Mouse (Mus musculus) hindbrain, embryonic 10.5 days (tissue): ENCODE measurements around the gene Abl1. TPM values are rescaled to one million over a fixed set of nuclear protein-coding genes. Genes with fewer than 3 reads are reported as not detected.

Experiments used
- DNase-seq: peaks from one replicate; pipeline ENCODE4 v3.0.0-alpha.2; 2017; ENCODE audit warnings: low spot score
- H3K27ac ChIP-seq: fragments of 300-500 bp; sonication (generic); 2 replicates; pipeline ENCODE4 v1.5.1; 2016; ENCODE audit warnings: mild to moderate bottlenecking, moderate library complexity
- H3K27me3 ChIP-seq: fragments of 300-500 bp; sonication (generic); 2 replicates; pipeline ENCODE4 v1.6.1; 2016; ENCODE audit warnings: mild to moderate bottlenecking; ENCODE audit not compliant: poor library complexity, insufficient read depth, severe bottlenecking
- H3K36me3 ChIP-seq: fragments of 300-500 bp; sonication (generic); 2 replicates; pipeline ENCODE4 v1.6.1; 2016; ENCODE audit warnings: mild to moderate bottlenecking, moderate library complexity
- H3K4me1 ChIP-seq: fragments of 300-500 bp; sonication (generic); replicated peaks from 2 replicates; pipeline ENCODE4 v1.6.1; 2016; ENCODE audit warnings: mild to moderate bottlenecking
- H3K4me3 ChIP-seq: fragments of 300-500 bp; sonication (generic); 2 replicates; pipeline ENCODE4 v1.5.1; 2016; ENCODE audit warnings: mild to moderate bottlenecking, moderate library complexity
- H3K9me3 ChIP-seq: fragments of 300-500 bp; sonication (generic); 2 replicates; pipeline ENCODE4 v1.6.1; 2016; ENCODE audit warnings: mild to moderate bottlenecking, moderate library complexity
- WGBS: fragments of 180-500 bp; shearing (Covaris S2); methylation state at CpG from one replicate; pipeline ENCODE4 v1.1.7; 2016; 5-methylcytosine and 5-hydroxymethylcytosine counted together
- polyA plus RNA-seq: library from polyadenylated mRNA; unstranded; fragments of >200 nt; fragmentation: Nextera tagmentation; extraction: Ambion mirVana; gene quantifications from 2 replicates; pipeline ENCODE4 v1.2.1, GENCODE M21; 2016

Abl1 gene
- 43.9 and 47.5 TPM in 2 replicates for polyA plus RNA-seq

- H3K9me3 ChIP-seq, result no peaks in the 10 kb centered on the region
- peak within 1 kb of the TSS; percentile 98 for H3K27ac ChIP-seq
- DNase-seq, result peak; percentile 96
- peak within 1 kb of the TSS; percentile 95 for H3K4me3 ChIP-seq
- peaks cover 17% of the 10 kb centered on the region for H3K36me3 ChIP-seq
- under 1% methylated on average over 64 of the region's 64 CpGs for WGBS
- H3K27me3 ChIP-seq, result no peaks in the 10 kb centered on the region
- peaks cover 47% of the 10 kb centered on the region for H3K4me1 ChIP-seq
These were observed at the start of gene Abl1 for GRCm38 (mm10) chr2:31688074-31688925. Gene Abl1, plus strand, starts transcription at chr2:31688376.

- peaks cover 100% of the 10 kb centered on the region for H3K27me3 ChIP-seq
- DNase-seq, result peak; percentile 39
- no peaks in the 10 kb centered on the region for H3K9me3 ChIP-seq
- H3K27ac ChIP-seq, result peak overlapping the region; percentile 63
- peaks cover 84% of the 10 kb centered on the region for H3K4me1 ChIP-seq
- under 1% methylated on average over 34 of the region's 34 CpGs for WGBS
- H3K36me3 ChIP-seq, result peaks cover 5% of the 10 kb centered on the region; the same call in 1 of the 2 replicates
- H3K4me3 ChIP-seq, result peak overlapping the region; percentile 50
These were observed 49.4 kb upstream of the Abl1 start for GRCm38 (mm10) chr2:31638581-31639465.

- peak; percentile 68 for DNase-seq
- H3K27ac ChIP-seq, result peak overlapping the region; percentile 63
- H3K27me3 ChIP-seq, result peaks cover 100% of the 10 kb centered on the region
- H3K9me3 ChIP-seq, result no peaks in the 10 kb centered on the region
- H3K36me3 ChIP-seq, result peaks cover 5% of the 10 kb centered on the region; the same call in 1 of the 2 replicates
- H3K4me3 ChIP-seq, result peak overlapping the region; percentile 50
- WGBS, result 0% methylated on average over 13 of the region's 13 CpGs
- H3K4me1 ChIP-seq, result peaks cover 80% of the 10 kb centered on the region
These were observed 48.8 kb upstream of the Abl1 start for GRCm38 (mm10) chr2:31639466-31639760.

GRCm38 (mm10) chr2:31639901-31640608 is 48.1 kb upstream of the Abl1 start, which contains the start of gene Prdm12:
Gene Prdm12, plus strand, starts transcription at chr2:31640037.
- peak; percentile 61 for DNase-seq
- peaks cover 74% of the 10 kb centered on the region for H3K4me1 ChIP-seq
- H3K36me3 ChIP-seq, result peaks cover 5% of the 10 kb centered on the region; the same call in 1 of the 2 replicates
- H3K4me3 ChIP-seq, result peak within 1 kb of the TSS; percentile 50
- peak within 1 kb of the TSS; percentile 63 for H3K27ac ChIP-seq
- no peaks in the 10 kb centered on the region for H3K9me3 ChIP-seq
- WGBS, result under 1% methylated on average over 41 of the region's 41 CpGs
- H3K27me3 ChIP-seq, result peaks cover 100% of the 10 kb centered on the region

- Histone ChIP-seq H3K27me3 (peaks cover 100% of the 10 kb centered on the region), H3K36me3 (peaks cover 5% of the 10 kb centered on the region; the same call in 1 of the 2 replicates), H3K9me3 (no peaks in the 10 kb centered on the region), H3K4me1 (peaks cover 66% of the 10 kb centered on the region), H3K27ac (peak overlapping the region; percentile 63), H3K4me3 (peak overlapping the region; percentile 50)
- peak; percentile 68 for DNase-seq
- WGBS, result under 1% methylated on average over 48 of the region's 48 CpGs
These were observed 47.3 kb upstream of the Abl1 start for GRCm38 (mm10) chr2:31640609-31641507.

- Histone ChIP-seq H3K4me1 (peaks cover 60% of the 10 kb centered on the region), H3K27ac (no peak overlapping the region), H3K4me3 (peak overlapping the region; percentile 50), H3K36me3 (peaks cover 5% of the 10 kb centered on the region; the same call in 1 of the 2 replicates), H3K27me3 (peaks cover 100% of the 10 kb centered on the region), H3K9me3 (no peaks in the 10 kb centered on the region)
- no peak for DNase-seq
- WGBS, result under 1% methylated on average over 11 of the region's 11 CpGs
These were observed 46.7 kb upstream of the Abl1 start for GRCm38 (mm10) chr2:31641508-31641830.

- no peaks in the 10 kb centered on the region for H3K9me3 ChIP-seq
- peaks cover 5% of the 10 kb centered on the region; the same call in 1 of the 2 replicates for H3K36me3 ChIP-seq
- peak overlapping the region; percentile 50 for H3K4me3 ChIP-seq
- DNase-seq, result no peak
- no peak overlapping the region for H3K27ac ChIP-seq
- WGBS, result 2% methylated on average over 18 of the region's 18 CpGs
- H3K27me3 ChIP-seq, result peaks cover 100% of the 10 kb centered on the region
- H3K4me1 ChIP-seq, result peaks cover 55% of the 10 kb centered on the region
These were observed 46.2 kb upstream of the Abl1 start for GRCm38 (mm10) chr2:31641929-31642328.

GRCm38 (mm10) chr2:31653971-31654853 is 34.0 kb upstream of the Abl1 start:
- H3K36me3 ChIP-seq, result 0 out of 2 replicates have a peak, but pooled peaks cover 4% of the 10 kb centered on the region
- H3K9me3 ChIP-seq, result peaks cover 5% of the 10 kb centered on the region
- under 1% methylated on average over 109 of the region's 109 CpGs for WGBS
- peak; percentile 56 for DNase-seq
- peaks cover 100% of the 10 kb centered on the region for H3K27me3 ChIP-seq
- H3K4me3 ChIP-seq, result peak overlapping the region; percentile 62
- H3K27ac ChIP-seq, result peak overlapping the region; percentile 56
- H3K4me1 ChIP-seq, result peaks cover 17% of the 10 kb centered on the region

- H3K27me3 ChIP-seq, result peaks cover 100% of the 10 kb centered on the region
- peak; percentile 47 for DNase-seq
- 0 out of 2 replicates have a peak, but pooled peaks cover 4% of the 10 kb centered on the region for H3K36me3 ChIP-seq
- H3K4me1 ChIP-seq, result peaks cover 17% of the 10 kb centered on the region
- H3K4me3 ChIP-seq, result peak overlapping the region; percentile 62
- H3K9me3 ChIP-seq, result peaks cover 7% of the 10 kb centered on the region
- 6% methylated on average over 22 of the region's 22 CpGs for WGBS
- H3K27ac ChIP-seq, result no peak overlapping the region
These were observed 33.2 kb upstream of the Abl1 start for GRCm38 (mm10) chr2:31654854-31655559.

GRCm38 (mm10) chr2:31656374-31656773 is 31.8 kb upstream of the Abl1 start:
- Histone ChIP-seq H3K27ac (no peak overlapping the region), H3K4me1 (peaks cover 17% of the 10 kb centered on the region), H3K27me3 (peaks cover 95% of the 10 kb centered on the region), H3K4me3 (no peak overlapping the region), H3K9me3 (peaks cover 7% of the 10 kb centered on the region), H3K36me3 (0 out of 2 replicates have a peak, but pooled peaks cover 4% of the 10 kb centered on the region)
- 89% methylated on average over 7 of the region's 7 CpGs for WGBS
- DNase-seq, result no peak
